Mouse (Mus musculus) intestine, embryonic 15.5 days (tissue): ENCODE data around the gene Wwox. TPM values are rescaled to one million over a fixed set of nuclear protein-coding genes. Genes with fewer than 3 reads are reported as not detected.

Source experiments
- ATAC-seq: fragments of 200-750 bp; cut with Nextera tagmentation; 2 replicates; pipeline ENCODE4 v1.8.0; 2017; ENCODE audit warnings: moderate TSS enrichment, moderate library complexity
- H3K27ac ChIP-seq: fragments of 300-500 bp; sonication (generic); 2 replicates; pipeline ENCODE4 v1.5.1; 2015; ENCODE audit warnings: mild to moderate bottlenecking, inconsistent platforms
- H3K27me3 ChIP-seq: fragments of 300-500 bp; sonication (generic); replicated peaks from 2 replicates; pipeline ENCODE4 v1.6.1; 2015; ENCODE audit warnings: inconsistent platforms
- H3K36me3 ChIP-seq: fragments of 300-500 bp; sonication (generic); 2 replicates; pipeline ENCODE4 v1.6.1; 2015; ENCODE audit warnings: inconsistent platforms
- H3K4me1 ChIP-seq: fragments of 300-500 bp; sonication (generic); replicated peaks from 2 replicates; pipeline ENCODE4 v1.6.1; 2015; ENCODE audit warnings: inconsistent platforms
- H3K4me2 ChIP-seq: fragments of 300-500 bp; sonication (generic); replicated peaks from 2 replicates; pipeline ENCODE4 v1.6.1; 2015; ENCODE audit warnings: mild to moderate bottlenecking, inconsistent platforms
- H3K4me3 ChIP-seq: fragments of 300-500 bp; sonication (generic); replicated peaks from 2 replicates; pipeline ENCODE4 v1.5.1; 2015; ENCODE audit warnings: inconsistent platforms
- H3K9ac ChIP-seq: fragments of 300-500 bp; sonication (generic); 2 replicates; pipeline ENCODE4 v1.6.1; 2015; ENCODE audit warnings: inconsistent platforms
- H3K9me3 ChIP-seq: fragments of 300-500 bp; sonication (generic); 2 replicates; pipeline ENCODE4 v1.6.1; 2016; ENCODE audit warnings: inconsistent platforms
- WGBS: fragments of 180-500 bp; shearing (Covaris S2); methylation state at CpG from one replicate; pipeline ENCODE4 v1.1.7; 2015; 5-methylcytosine and 5-hydroxymethylcytosine counted together
- polyA plus RNA-seq: library from polyadenylated mRNA; unstranded; fragments of >200 nt; fragmentation: Nextera tagmentation; extraction: Ambion mirVana; gene quantifications from 2 replicates; pipeline ENCODE4 v1.2.1, GENCODE M21; 2015

Wwox gene
- polyA plus RNA-seq, 1 experiment from 2014 or later: 11.6 TPM

GRCm38 (mm10) chr8:115213126-115213525, 773.7 kb downstream of the Wwox start:
- no peak overlapping the region for H3K4me3 ChIP-seq
- 85% methylated on average over 4 of the region's 4 CpGs for WGBS
- H3K9me3 ChIP-seq: no peaks in the 10 kb centered on the region
- no peak for ATAC-seq
- no peaks in the 10 kb centered on the region for H3K36me3 ChIP-seq
- no peaks in the 10 kb centered on the region for H3K4me1 ChIP-seq
- H3K27ac ChIP-seq: no peak overlapping the region
- H3K4me2 ChIP-seq: no peak overlapping the region
- no peak overlapping the region for H3K9ac ChIP-seq
- no peaks in the 10 kb centered on the region for H3K27me3 ChIP-seq

- no peak for ATAC-seq
- Histone ChIP-seq H3K4me1 (no peaks in the 10 kb centered on the region), H3K9me3 (no peaks in the 10 kb centered on the region), H3K4me2 (no peak overlapping the region), H3K4me3 (no peak overlapping the region), H3K36me3 (no peaks in the 10 kb centered on the region), H3K27me3 (no peaks in the 10 kb centered on the region), H3K27ac (no peak overlapping the region), H3K9ac (no peak overlapping the region)
- WGBS: 53% methylated on average over 17 of the region's 17 CpGs
Measured at GRCm38 (mm10) chr8:115214870-115215269, 775.4 kb downstream of the Wwox start.

- H3K27me3 ChIP-seq: no peaks in the 10 kb centered on the region
- H3K9me3 ChIP-seq: no peaks in the 10 kb centered on the region
- H3K4me1 ChIP-seq: no peaks in the 10 kb centered on the region
- no peak for ATAC-seq
- no peak overlapping the region for H3K4me2 ChIP-seq
- no peak overlapping the region for H3K27ac ChIP-seq
- H3K4me3 ChIP-seq: no peak overlapping the region
- H3K36me3 ChIP-seq: no peaks in the 10 kb centered on the region
- no peak overlapping the region for H3K9ac ChIP-seq
- 51% methylated on average over 3 of the region's 3 CpGs for WGBS
Measured at GRCm38 (mm10) chr8:115216801-115217200, 777.3 kb downstream of the Wwox start.

- no peak for ATAC-seq
- H3K27me3 ChIP-seq: no peaks in the 10 kb centered on the region
- no peak overlapping the region for H3K4me2 ChIP-seq
- no peak overlapping the region for H3K4me3 ChIP-seq
- no peaks in the 10 kb centered on the region for H3K9me3 ChIP-seq
- H3K4me1 ChIP-seq: no peaks in the 10 kb centered on the region
- no peak overlapping the region for H3K9ac ChIP-seq
- 35% methylated on average over 13 of the region's 13 CpGs for WGBS
- no peak overlapping the region for H3K27ac ChIP-seq
- no peaks in the 10 kb centered on the region for H3K36me3 ChIP-seq
Measured at GRCm38 (mm10) chr8:115222545-115222944, 783.1 kb downstream of the Wwox start.

- no peaks in the 10 kb centered on the region for H3K4me1 ChIP-seq
- H3K27ac ChIP-seq: no peak overlapping the region
- H3K9ac ChIP-seq: no peak overlapping the region
- H3K9me3 ChIP-seq: no peaks in the 10 kb centered on the region
- no peaks in the 10 kb centered on the region for H3K36me3 ChIP-seq
- WGBS: 60% methylated on average over 20 of the region's 20 CpGs
- no peak overlapping the region for H3K4me2 ChIP-seq
- no peaks in the 10 kb centered on the region for H3K27me3 ChIP-seq
- H3K4me3 ChIP-seq: no peak overlapping the region
- no peak for ATAC-seq
Measured at GRCm38 (mm10) chr8:115226781-115227583, 787.5 kb downstream of the Wwox start.

- H3K4me2 ChIP-seq: no peak overlapping the region
- no peak overlapping the region for H3K4me3 ChIP-seq
- H3K9ac ChIP-seq: no peak overlapping the region
- no peak for ATAC-seq
- 77% methylated on average over 11 of the region's 11 CpGs for WGBS
- no peak overlapping the region for H3K27ac ChIP-seq
- H3K36me3 ChIP-seq: no peaks in the 10 kb centered on the region
- H3K4me1 ChIP-seq: no peaks in the 10 kb centered on the region
- no peaks in the 10 kb centered on the region for H3K9me3 ChIP-seq
- no peaks in the 10 kb centered on the region for H3K27me3 ChIP-seq
Measured at GRCm38 (mm10) chr8:115228903-115229302, 789.4 kb downstream of the Wwox start.

GRCm38 (mm10) chr8:115234068-115234467, 794.6 kb downstream of the Wwox start:
- Histone ChIP-seq H3K4me2 (no peak overlapping the region), H3K36me3 (no peaks in the 10 kb centered on the region), H3K27ac (no peak overlapping the region), H3K4me1 (no peaks in the 10 kb centered on the region), H3K27me3 (no peaks in the 10 kb centered on the region), H3K4me3 (no peak overlapping the region), H3K9me3 (no peaks in the 10 kb centered on the region), H3K9ac (no peak overlapping the region)
- ATAC-seq: no peak
- WGBS: 68% methylated on average over 6 of the region's 6 CpGs

GRCm38 (mm10) chr8:115237596-115237995, 798.1 kb downstream of the Wwox start:
- Histone ChIP-seq H3K27ac (no peak overlapping the region), H3K4me2 (no peak overlapping the region), H3K9me3 (no peaks in the 10 kb centered on the region), H3K9ac (no peak overlapping the region), H3K36me3 (no peaks in the 10 kb centered on the region), H3K4me1 (0 out of 2 replicates have a peak, but pooled peaks cover 2% of the 10 kb centered on the region), H3K4me3 (no peak overlapping the region), H3K27me3 (no peaks in the 10 kb centered on the region)
- ATAC-seq: no peak
- WGBS: 66% methylated on average over 9 of the region's 9 CpGs

GRCm38 (mm10) chr8:115243465-115244027, 804.1 kb downstream of the Wwox start:
- Histone ChIP-seq H3K27ac (no peak overlapping the region), H3K4me3 (no peak overlapping the region), H3K27me3 (no peaks in the 10 kb centered on the region; the same call in 1 of the 2 replicates), H3K9me3 (no peaks in the 10 kb centered on the region), H3K4me1 (0 out of 2 replicates have a peak, but pooled peaks cover 2% of the 10 kb centered on the region), H3K4me2 (no peak overlapping the region), H3K9ac (no peak overlapping the region), H3K36me3 (no peaks in the 10 kb centered on the region)
- no peak for ATAC-seq
- 83% methylated on average over 9 of the region's 9 CpGs for WGBS

GRCm38 (mm10) chr8:115249688-115250366, 810.4 kb downstream of the Wwox start:
- no peak overlapping the region for H3K4me3 ChIP-seq
- ATAC-seq: no peak
- no peaks in the 10 kb centered on the region for H3K9me3 ChIP-seq
- H3K9ac ChIP-seq: no peak overlapping the region
- peaks cover 5% of the 10 kb centered on the region for H3K4me1 ChIP-seq
- H3K27ac ChIP-seq: no peak overlapping the region
- no peaks in the 10 kb centered on the region; the same call in 1 of the 2 replicates for H3K27me3 ChIP-seq
- H3K36me3 ChIP-seq: no peaks in the 10 kb centered on the region
- WGBS: 37% methylated on average over 22 of the region's 22 CpGs
- H3K4me2 ChIP-seq: peak overlapping the region; percentile 30

- H3K4me1 ChIP-seq: no peaks in the 10 kb centered on the region; the same call in 1 of the 2 replicates
- H3K4me2 ChIP-seq: peak overlapping the region; percentile 24; the same call in 1 of the 2 replicates
- no peaks in the 10 kb centered on the region for H3K27me3 ChIP-seq
- no peaks in the 10 kb centered on the region for H3K36me3 ChIP-seq
- WGBS: 46% methylated on average over 13 of the region's 13 CpGs
- no peaks in the 10 kb centered on the region for H3K9me3 ChIP-seq
- no peak overlapping the region for H3K9ac ChIP-seq
- no peak overlapping the region for H3K27ac ChIP-seq
- H3K4me3 ChIP-seq: no peak overlapping the region
- no peak for ATAC-seq
Measured at GRCm38 (mm10) chr8:115255550-115255949, 816.1 kb downstream of the Wwox start.

- Histone ChIP-seq H3K4me1 (no peaks in the 10 kb centered on the region), H3K9me3 (no peaks in the 10 kb centered on the region), H3K4me2 (no peak overlapping the region), H3K9ac (no peak overlapping the region), H3K27ac (no peak overlapping the region), H3K4me3 (no peak overlapping the region), H3K36me3 (no peaks in the 10 kb centered on the region), H3K27me3 (no peaks in the 10 kb centered on the region)
- ATAC-seq: no peak
- 92% methylated on average over 17 of the region's 17 CpGs for WGBS
Measured at GRCm38 (mm10) chr8:115257417-115257816, 818.0 kb downstream of the Wwox start.
